Mouse (Mus musculus) embryonic fibroblast, embryonic 13.5 days (primary cell): ENCODE measurements around the gene Clcn6.
A peak's percentile ranks its signal among the peaks of the same experiment; 100 is the strongest.

ENCODE experiments used
- CTCF ChIP-seq: IDR thresholded peaks from 2 replicates; pipeline ENCODE4 v1.5.1; 2011; ENCODE audit warnings: mild to moderate bottlenecking, control low read depth, low read length, moderate library complexity, borderline replicate concordance; ENCODE audit not compliant: insufficient read depth
- POLR2A ChIP-seq: IDR thresholded peaks from 2 replicates; pipeline ENCODE4 v1.6.1; 2011; ENCODE audit warnings: low read depth, mild to moderate bottlenecking, control low read depth, low read length, moderate library complexity

DNA sequence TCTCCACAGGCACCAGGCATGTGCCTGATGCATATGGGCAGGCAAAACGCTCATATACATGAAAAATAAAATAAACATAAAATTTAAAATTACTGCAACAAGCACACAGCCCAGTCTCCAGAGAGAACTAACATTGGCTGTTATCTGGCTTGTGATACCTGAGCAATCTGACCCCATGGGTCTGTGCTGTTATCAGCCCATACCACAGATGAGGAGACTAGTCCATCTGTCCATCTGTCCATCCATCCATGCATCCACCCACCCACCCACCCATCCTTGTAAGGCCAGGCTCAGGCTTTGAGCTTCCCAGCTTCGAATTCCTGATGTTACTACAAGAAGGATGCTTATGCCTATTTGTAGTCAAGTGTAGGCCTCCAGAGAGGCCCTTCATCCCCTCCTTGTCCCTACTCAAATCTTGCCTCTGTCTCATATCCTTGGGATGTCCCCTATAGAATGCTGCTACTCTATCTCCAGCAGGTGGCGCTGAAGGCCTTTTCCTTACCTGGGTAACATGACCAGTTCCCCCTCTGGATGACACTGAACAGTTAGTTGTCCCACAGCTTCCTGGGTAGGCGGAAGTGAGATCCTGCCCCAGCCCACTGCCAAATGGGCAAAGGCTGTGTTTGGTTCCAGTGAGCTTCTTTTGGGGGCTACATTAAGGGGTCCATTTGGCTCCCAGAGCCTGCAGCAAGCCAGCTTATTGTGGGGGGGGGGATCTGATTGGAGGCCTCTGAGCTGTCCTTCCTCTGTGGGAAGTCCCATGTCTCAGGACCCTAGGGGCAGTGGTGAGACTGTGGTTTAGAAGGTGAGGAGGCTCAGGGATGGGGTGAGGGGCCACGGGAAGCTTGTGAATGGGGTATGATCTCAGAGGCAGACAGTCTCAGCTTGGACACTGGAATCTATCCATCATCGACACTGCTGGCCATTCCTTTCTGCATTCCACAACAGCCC is 78.5 kb downstream of the Clcn6 start:
- TF ChIP-seq CTCF: peak; percentile 48; the same call in 1 of the 2 replicates
- TF ChIP-seq POLR2A: no peak
